Mouse (Mus musculus): Measurements from ENCODE around the gene Apba1. TPM values are rescaled to one million over a fixed set of nuclear protein-coding genes. Genes with fewer than 3 reads are reported as not detected.

The Apba1 gene
- polyA plus RNA-seq (2012; rRNA removed), result 1.1 and 1.8 TPM in 2 replicates

DNA sequence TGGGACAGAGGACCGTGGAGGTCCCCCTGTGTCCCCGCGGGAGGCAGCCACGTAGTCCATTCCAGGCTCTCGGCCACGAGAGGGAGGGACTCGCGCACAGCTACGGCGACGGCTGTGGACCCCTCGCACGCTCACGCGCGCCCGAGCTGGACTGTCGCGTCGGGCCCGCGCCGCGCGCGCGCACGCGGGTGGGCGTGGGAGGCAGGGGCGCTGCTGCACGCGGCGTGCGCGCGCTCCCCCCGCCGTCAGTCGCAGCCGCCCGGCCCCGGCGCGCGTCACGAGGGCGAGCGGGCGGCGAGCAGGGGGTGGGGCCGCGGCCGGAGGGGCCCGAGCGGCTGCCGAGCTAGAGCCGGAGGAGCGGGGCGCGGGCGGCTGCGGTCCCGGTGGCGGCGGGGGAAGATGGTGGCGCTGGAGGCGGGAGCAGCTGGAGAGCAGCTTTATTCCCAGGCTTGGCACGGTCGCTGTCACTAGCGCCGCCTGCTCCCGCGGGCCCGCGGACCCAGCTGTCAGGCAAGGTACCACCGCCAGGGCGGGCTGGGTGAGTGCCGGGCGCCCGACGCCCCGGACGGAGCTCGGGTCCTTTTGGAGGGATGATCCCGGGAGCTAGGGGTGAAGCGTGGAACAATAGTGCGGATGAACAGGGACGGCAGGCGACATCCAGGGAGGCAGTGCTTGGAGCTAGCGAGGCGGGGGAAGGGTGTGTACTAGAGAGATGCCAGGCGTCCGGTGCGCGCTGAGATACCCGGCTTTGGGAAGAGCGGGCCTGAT is at the start of gene Apba1:
TSS of gene Apba1 (plus strand) at position 334 of the 768 bp plus-strand sequence.
- DNase-seq (ENCODE audit: low read depth, low spot score), result no peak

GRCm38 (mm10) chr19:23746506-23746905 is 12.2 kb upstream of the Apba1 start:
- no peak for DNase-seq (ENCODE audit: low read depth, low spot score)
- 64% methylated on average over 3 of the region's 3 CpGs for WGBS

More for the DNA sequence above, at the start of gene Apba1:
- under 1% methylated on average over 94 of the region's 98 CpGs for WGBS

DNA sequence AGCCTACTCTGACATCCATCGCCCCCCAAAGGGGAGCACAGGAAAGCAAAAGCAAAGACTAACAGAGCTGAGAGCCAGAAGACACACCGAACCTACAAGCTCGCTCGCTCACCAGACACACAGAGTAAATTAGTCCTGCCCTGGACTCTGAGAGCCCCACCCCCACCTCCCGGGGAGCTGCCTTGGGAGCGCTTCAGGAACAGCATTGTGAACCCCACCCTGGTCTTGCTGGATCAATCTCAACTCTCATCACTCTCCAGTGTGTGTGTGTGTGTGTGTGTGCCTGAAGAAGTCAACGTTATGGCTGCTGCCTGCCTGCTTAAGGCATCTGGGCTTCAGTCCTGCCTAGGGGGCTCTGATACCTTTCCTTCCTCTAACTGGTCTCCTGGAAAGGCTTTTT is 1.7 kb upstream of the Apba1 start:
- WGBS, result 10% methylated on average over 7 of the region's 7 CpGs
- no peak for DNase-seq (ENCODE audit: low read depth, low spot score)

- WGBS, result under 1% methylated on average over 40 of the region's 40 CpGs
- peak; percentile 70 for DNase-seq (ENCODE audit: low read depth, low spot score)
Observed at GRCm38 (mm10) chr19:23757961-23758553, 630 bp upstream of the Apba1 start.

DNA sequence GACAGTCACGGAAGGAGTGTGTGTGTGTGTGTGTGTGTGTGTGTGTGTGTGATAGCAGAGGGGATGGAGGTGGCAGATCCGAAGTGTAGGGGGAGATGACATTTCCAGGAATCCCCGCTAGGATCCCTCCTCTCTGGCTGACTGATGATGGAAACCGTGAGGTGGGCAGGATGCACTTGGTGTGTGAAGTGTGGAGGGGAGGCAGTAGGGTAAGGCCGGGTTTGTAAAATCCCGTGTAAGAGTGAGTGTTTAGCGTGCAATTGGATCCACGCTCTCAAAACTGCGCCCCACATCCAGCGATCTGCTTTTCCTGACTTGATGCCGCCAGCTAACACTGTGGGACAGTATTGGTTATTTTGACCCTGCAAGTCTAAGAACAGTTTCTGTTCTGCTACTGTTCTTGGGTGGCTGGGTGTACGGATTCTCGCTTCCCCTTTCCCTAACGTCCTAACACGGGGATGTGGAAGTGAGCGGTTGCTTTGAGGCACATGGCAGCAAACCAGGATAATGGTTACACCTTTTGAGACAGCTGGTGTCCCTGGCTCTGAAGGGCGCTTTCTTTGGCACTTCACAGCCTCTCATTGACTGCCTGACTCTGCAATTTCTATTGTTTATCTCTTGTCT is 747 bp downstream of the Apba1 start:
- no peak for DNase-seq (ENCODE audit: low read depth, low spot score)
- 3% methylated on average over 17 of the region's 17 CpGs for WGBS

GRCm38 (mm10) chr19:23763371-23763770 is 4.7 kb downstream of the Apba1 start:
- WGBS, result 80% methylated on average over 6 of the region's 6 CpGs

GRCm38 (mm10) chr19:23764051-23764450 is 5.4 kb downstream of the Apba1 start:
- DNase-seq (ENCODE audit: low read depth, low spot score), result no peak
- 76% methylated on average over 2 of the region's 2 CpGs for WGBS

More at GRCm38 (mm10) chr19:23763371-23763770, 4.7 kb downstream of the Apba1 start:
- no peak for DNase-seq (ENCODE audit: low read depth, low spot score)

DNA sequence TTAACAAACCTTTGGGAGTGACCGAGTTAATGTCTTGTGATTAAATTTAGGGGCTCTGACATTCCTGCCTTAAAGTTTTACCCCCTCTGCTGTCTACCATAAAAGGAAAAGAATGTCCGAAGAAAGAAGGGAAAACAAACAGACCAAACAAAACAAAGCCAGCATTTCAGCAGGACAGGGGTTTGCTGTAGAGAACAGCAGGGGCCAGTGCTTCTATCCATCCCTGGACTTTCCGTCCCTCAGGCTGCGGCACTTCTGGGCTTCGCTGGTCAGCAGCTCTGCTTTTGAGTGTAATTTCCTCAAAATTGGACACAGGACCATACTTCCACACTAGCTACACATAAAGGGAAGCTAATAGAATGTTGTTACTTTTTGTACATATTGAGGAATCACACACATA is 10.2 kb downstream of the Apba1 start:
- WGBS, result 43% methylated on average over 5 of the region's 5 CpGs
- DNase-seq (ENCODE audit: low read depth, low spot score), result no peak

DNA sequence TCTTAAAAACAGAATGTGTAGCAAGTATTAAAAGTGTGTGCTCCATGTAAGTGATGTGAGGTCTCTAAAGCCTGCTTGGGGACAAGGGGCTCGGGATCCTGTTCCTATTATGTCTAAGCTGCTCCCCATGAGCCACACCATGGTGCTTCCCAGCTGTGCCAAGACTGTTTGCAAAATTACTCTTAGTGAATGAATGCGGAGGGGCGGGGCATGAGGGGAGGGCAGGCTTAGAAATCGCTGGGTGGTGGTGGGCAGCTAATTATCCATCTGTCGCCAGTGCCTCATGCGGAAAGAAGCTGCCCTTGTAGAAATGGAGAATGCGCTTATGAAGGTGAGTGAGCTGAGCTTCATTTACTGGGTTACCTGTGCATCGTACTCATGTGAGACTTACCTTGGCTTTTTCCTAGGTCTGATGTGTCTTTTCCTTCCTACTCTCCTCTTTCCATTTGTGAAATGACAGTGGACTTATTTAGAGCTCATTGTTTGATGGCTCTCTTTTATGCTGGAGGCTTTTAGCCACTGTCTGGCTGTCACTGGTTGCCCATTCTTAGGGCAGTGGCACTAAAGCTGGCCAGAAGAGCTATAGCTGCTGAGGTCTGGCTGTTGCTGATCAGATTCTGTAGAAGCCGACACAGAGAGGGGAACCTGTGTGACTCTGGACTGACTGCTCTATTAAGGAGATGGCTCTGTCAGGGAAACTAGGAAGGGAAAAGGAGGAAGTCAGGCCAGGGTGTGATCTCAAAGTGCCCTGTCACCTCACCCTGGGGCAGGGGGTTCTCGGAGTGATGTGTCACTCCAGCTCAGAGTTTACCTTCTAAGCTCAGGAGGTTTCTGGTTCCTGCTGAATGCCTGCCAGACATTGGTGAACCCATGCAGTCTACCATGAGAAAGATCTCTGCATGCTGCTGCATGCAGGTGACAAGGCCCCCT is 12.1 kb downstream of the Apba1 start:
- no peak for DNase-seq (ENCODE audit: low read depth, low spot score)
- 70% methylated on average over 10 of the region's 10 CpGs for WGBS

GRCm38 (mm10) chr19:23771971-23772370 is 13.3 kb downstream of the Apba1 start:
- DNase-seq (ENCODE audit: low read depth, low spot score), result no peak
- 71% methylated on average over 7 of the region's 7 CpGs for WGBS

- DNase-seq (ENCODE audit: low read depth, low spot score), result no peak
- 81% methylated on average over 6 of the region's 6 CpGs for WGBS
Observed at GRCm38 (mm10) chr19:23775356-23775755, 16.7 kb downstream of the Apba1 start.

DNA sequence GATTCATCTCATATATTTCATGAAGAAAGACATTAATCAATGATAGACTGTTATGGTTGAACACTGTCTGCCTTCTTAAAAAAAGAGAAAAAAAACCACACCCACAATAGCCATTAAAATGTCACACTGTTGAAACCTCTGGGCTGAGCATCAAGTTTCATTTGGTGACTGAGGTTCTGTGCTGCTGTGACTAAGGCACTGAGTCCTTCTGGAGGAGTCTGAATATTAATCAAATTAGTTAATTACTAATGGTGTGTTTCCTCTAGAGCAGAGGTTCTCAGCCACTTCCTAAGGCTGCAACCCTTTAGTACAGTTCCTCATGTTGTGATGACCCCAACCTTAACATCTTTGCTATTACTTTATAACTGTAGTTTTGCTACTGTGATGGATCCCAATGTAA is 20.4 kb downstream of the Apba1 start:
- no peak for DNase-seq (ENCODE audit: low read depth, low spot score)

GRCm38 (mm10) chr19:23780105-23780504 is 21.4 kb downstream of the Apba1 start:
- WGBS, result 78% methylated on average over 4 of the region's 4 CpGs

DNA sequence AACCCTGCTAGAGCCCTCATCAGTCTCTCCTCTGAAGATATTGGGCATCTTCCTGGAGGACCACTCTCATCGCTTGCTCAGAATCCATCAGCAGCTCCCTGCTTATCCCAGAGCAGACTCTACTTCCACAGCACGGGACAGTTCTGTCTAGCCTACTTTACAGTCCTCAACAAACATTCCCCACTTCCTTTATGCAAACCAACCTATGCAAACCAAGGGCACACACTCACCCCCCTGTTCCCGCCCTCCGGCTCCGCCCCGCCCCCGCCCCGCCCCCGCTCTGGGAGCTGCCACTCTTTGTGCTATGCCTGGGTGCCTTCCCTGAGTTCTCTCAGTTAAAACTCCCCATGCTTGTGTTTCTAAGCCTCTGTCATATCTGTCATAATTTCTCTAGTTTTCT is 23.3 kb downstream of the Apba1 start:
- WGBS, result 11% methylated on average over 9 of the region's 9 CpGs
- DNase-seq (ENCODE audit: low read depth, low spot score), result no peak

More at GRCm38 (mm10) chr19:23780105-23780504, 21.4 kb downstream of the Apba1 start:
- DNase-seq (ENCODE audit: low read depth, low spot score), result no peak

- no peak for DNase-seq (ENCODE audit: low read depth, low spot score)
- WGBS, result 52% methylated on average over 9 of the region's 9 CpGs
Observed at GRCm38 (mm10) chr19:23788420-23789132, 29.9 kb downstream of the Apba1 start.

GRCm38 (mm10) chr19:23791704-23792103 is 33.0 kb downstream of the Apba1 start:
- 46% methylated on average over 6 of the region's 6 CpGs for whole genome bisulfite sequencing
- no peak for DNase-seq (ENCODE audit: low read depth, low spot score)

DNA sequence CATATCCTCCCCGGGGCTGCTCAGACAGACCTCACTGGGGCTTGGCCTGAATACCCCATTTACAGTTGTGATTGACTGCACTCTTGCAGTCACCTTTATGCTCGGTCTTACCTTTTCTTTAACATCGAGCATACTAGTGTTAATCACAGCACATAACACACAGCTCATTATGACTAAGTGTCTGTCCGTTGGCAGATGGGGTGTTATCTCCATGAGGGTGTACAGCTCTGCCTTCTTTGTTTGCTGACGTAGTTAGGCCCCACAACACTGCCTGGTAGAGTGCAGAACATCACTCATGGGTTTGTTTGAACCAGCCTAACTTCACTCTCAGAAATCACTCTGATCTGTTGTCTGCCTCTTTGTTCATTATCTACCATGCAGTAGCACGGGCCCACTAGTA is 33.9 kb downstream of the Apba1 start:
- DNase-seq (ENCODE audit: low read depth, low spot score), result no peak
- 83% methylated on average over 6 of the region's 6 CpGs for WGBS

GRCm38 (mm10) chr19:23794491-23794890 is 35.8 kb downstream of the Apba1 start:
- DNase-seq (ENCODE audit: low read depth, low spot score), result no peak
- WGBS, result 81% methylated on average over 3 of the region's 3 CpGs

DNA sequence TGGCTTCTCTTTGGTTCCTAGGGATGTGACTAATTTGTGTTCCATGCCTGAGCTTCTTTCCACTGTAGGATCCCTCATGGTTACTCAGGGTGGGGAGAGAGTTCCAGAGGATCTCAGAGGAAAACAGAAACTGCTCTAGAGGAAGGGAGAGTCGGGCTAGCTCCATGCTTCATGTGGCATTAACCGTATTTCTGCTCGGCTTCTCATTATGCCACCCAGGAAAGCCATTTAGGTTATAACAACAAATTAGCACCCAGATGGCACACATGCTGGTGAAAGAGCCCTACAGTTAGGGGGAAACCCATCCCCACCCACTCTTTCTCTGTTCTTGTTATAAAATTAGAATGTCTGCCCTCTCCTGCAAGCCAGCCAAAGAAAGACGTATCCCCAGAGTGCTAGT is 36.5 kb downstream of the Apba1 start:
- 74% methylated on average over 4 of the region's 4 CpGs for WGBS
- no peak for DNase-seq (ENCODE audit: low read depth, low spot score)
